Mouse (Mus musculus) heart, embryonic 14.5 days (tissue): ENCODE measurements at regions not wholly inside any gene's neighbourhood (a gene's known extent, or its start where the extent isn't known, plus 50 kb on each side); places are given as distances from the start of the nearest gene placed in this dataset.

ENCODE experiments used
- ATAC-seq: fragments of 200-750 bp; cut with Nextera tagmentation; 2 replicates; pipeline ENCODE4 v1.8.0; 2017; ENCODE audit warnings: low read depth, moderate TSS enrichment; ENCODE audit not compliant: insufficient number of reproducible peaks, insufficient read depth, low FRiP score
- H3K27ac ChIP-seq, 2 experiments: fragments of 200-500 bp in 1 of 2; fragments of 300-500 bp in 1 of 2; sonication (generic) in 1 of 2; replicated peaks in 1 of 2; 2 replicates each; pipeline ENCODE4 v1.5.1; 2012 to 2014; ENCODE audit warnings: low read depth in 2 of 2, low read length in 2 of 2, control low read depth in 1 of 2, mild to moderate bottlenecking in 1 of 2, mixed read lengths in 1 of 2; ENCODE audit not compliant: control insufficient read depth in 1 of 2, insufficient read depth in 1 of 2
- H3K27me3 ChIP-seq: fragments of 300-500 bp; sonication (generic); 2 replicates; pipeline ENCODE4 v1.6.1; 2014; ENCODE audit warnings: mild to moderate bottlenecking, low read length, control low read depth; ENCODE audit not compliant: control insufficient read depth, insufficient read depth
- H3K36me3 ChIP-seq: fragments of 300-500 bp; sonication (generic); 2 replicates; pipeline ENCODE4 v1.6.1; 2014; ENCODE audit warnings: mild to moderate bottlenecking, control low read depth, low read length, mixed read lengths; ENCODE audit not compliant: control insufficient read depth, insufficient read depth
- H3K4me1 ChIP-seq, 2 experiments: fragments of 200-500 bp in 1 of 2; fragments of 300-500 bp in 1 of 2; sonication (generic) in 1 of 2; 2 replicates each; pipeline ENCODE4 v1.6.1; 2012 to 2014; ENCODE audit warnings: low read length in 2 of 2, control low read depth in 1 of 2, mixed read lengths in 1 of 2; ENCODE audit not compliant: control insufficient read depth in 2 of 2, insufficient read depth in 2 of 2
- H3K4me2 ChIP-seq: fragments of 300-500 bp; sonication (generic); 2 replicates; pipeline ENCODE4 v1.6.1; 2014; ENCODE audit warnings: mild to moderate bottlenecking, low read length
- H3K4me3 ChIP-seq, 2 experiments: fragments of 200-500 bp in 1 of 2; fragments of 300-500 bp in 1 of 2; sonication (generic) in 1 of 2; 2 replicates each; pipeline ENCODE4 v1.5.1; 2012 to 2014; ENCODE audit warnings: low read length in 2 of 2, mild to moderate bottlenecking in 2 of 2, control low read depth in 1 of 2, low read depth in 1 of 2, moderate library complexity in 1 of 2; ENCODE audit not compliant: control insufficient read depth in 1 of 2, insufficient read depth in 1 of 2
- H3K9ac ChIP-seq: fragments of 300-500 bp; sonication (generic); 2 replicates; pipeline ENCODE4 v1.6.1; 2014; ENCODE audit warnings: mild to moderate bottlenecking, low read length
- H3K9me3 ChIP-seq: fragments of 300-500 bp; sonication (generic); 2 replicates; pipeline ENCODE4 v1.6.1; 2016; ENCODE audit warnings: low read length, control low read depth; ENCODE audit not compliant: control insufficient read depth
- WGBS: fragments of 180-500 bp; shearing (Covaris S2); extraction: QIAGEN DNeasy Blood & Tissue Kit; methylation state at CpG from one replicate; pipeline ENCODE4 v1.1.7; 2014; 5-methylcytosine and 5-hydroxymethylcytosine counted together

DNA sequence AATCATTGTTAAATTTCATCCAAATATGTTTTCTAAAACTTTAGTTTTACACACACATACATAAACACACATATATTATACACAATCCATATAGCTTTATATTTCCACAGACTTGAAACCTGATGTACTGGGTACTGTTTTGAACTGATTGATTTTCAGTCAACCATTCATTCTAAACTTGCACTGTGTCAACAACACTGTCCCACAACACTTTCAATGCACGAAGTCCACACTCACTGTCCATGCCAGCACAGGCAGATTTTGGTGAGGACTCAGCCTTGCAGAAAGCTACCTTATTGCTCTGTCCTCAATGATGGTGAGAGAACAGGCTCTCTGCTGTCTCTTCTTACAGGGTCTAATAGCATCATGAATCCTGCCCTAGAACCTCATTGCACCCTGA is 127.3 kb downstream of the Olfr721-ps1 start:
- 71% methylated on average over 1 of the region's 1 CpGs for WGBS
- no peaks in the 10 kb centered on the region for H3K4me1 ChIP-seq

GRCm38 (mm10) chr14:14541206-14541605 is 140.1 kb downstream of the Olfr721-ps1 start:
- H3K27ac ChIP-seq, result no peak overlapping the region
- no peaks in the 10 kb centered on the region for H3K27me3 ChIP-seq
- no peaks in the 10 kb centered on the region for H3K4me1 ChIP-seq
- H3K9ac ChIP-seq, result no peak overlapping the region
- H3K9me3 ChIP-seq, result no peaks in the 10 kb centered on the region
- no peak overlapping the region for H3K4me3 ChIP-seq
- no peak overlapping the region for H3K4me2 ChIP-seq
- H3K36me3 ChIP-seq, result no peaks in the 10 kb centered on the region
- no peak for ATAC-seq

More for the DNA sequence above, 127.3 kb downstream of the Olfr721-ps1 start:
- Histone ChIP-seq H3K9ac (no peak overlapping the region), H3K36me3 (no peaks in the 10 kb centered on the region), H3K4me3 (no peak overlapping the region), H3K9me3 (no peaks in the 10 kb centered on the region), H3K27ac (no peak overlapping the region), H3K4me2 (no peak overlapping the region), H3K27me3 (no peaks in the 10 kb centered on the region)
- no peak for ATAC-seq

GRCm38 (mm10) chr14:14541705-14542104 is 140.6 kb downstream of the Olfr721-ps1 start:
- Histone ChIP-seq H3K9me3 (no peaks in the 10 kb centered on the region), H3K27ac (no peak overlapping the region), H3K4me2 (no peak overlapping the region), H3K4me1 (no peaks in the 10 kb centered on the region), H3K27me3 (no peaks in the 10 kb centered on the region), H3K4me3 (no peak overlapping the region), H3K9ac (no peak overlapping the region), H3K36me3 (no peaks in the 10 kb centered on the region)
- 55% methylated on average over 3 of the region's 3 CpGs for WGBS
- ATAC-seq, result no peak

DNA sequence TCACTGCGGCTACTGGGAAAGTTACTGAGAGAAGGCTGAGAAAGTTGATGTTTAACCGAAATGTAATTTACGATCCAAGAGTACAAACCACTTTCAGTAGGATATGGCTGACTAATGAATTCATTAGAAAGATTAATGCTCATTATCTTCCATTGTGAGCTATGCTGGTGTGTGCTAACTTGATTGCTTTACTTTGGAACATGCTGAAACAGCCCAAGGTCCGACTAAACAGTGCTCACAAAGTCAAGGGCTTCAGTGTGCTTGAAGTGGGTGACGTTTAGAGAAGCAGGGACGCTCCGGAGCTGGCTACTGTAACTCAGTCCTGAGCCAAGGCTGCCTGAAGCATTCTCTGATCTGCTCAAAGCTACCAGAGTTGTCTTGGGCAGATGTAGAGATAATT is 143.1 kb downstream of the Olfr721-ps1 start:
- Histone ChIP-seq H3K4me3 (no peak overlapping the region), H3K9me3 (no peaks in the 10 kb centered on the region), H3K27me3 (no peaks in the 10 kb centered on the region), H3K9ac (no peak overlapping the region), H3K27ac (no peak overlapping the region), H3K4me1 (no peaks in the 10 kb centered on the region), H3K4me2 (no peak overlapping the region), H3K36me3 (no peaks in the 10 kb centered on the region)
- ATAC-seq, result no peak
- 77% methylated on average over 7 of the region's 7 CpGs for WGBS

- Histone ChIP-seq H3K9me3 (no peaks in the 10 kb centered on the region), H3K9ac (no peak overlapping the region), H3K27me3 (no peaks in the 10 kb centered on the region), H3K4me1 (no peaks in the 10 kb centered on the region), H3K27ac (no peak overlapping the region), H3K4me3 (no peak overlapping the region), H3K36me3 (no peaks in the 10 kb centered on the region), H3K4me2 (no peak overlapping the region)
- no peak for ATAC-seq
- 69% methylated on average over 2 of the region's 2 CpGs for whole genome bisulfite sequencing
Measured at GRCm38 (mm10) chr14:14552201-14552600, 149.9 kb upstream of the Slc4a7 start.

- Histone ChIP-seq H3K9me3 (no peaks in the 10 kb centered on the region), H3K4me2 (no peak overlapping the region), H3K36me3 (no peaks in the 10 kb centered on the region), H3K4me3 (no peak overlapping the region), H3K9ac (no peak overlapping the region), H3K4me1 (no peaks in the 10 kb centered on the region), H3K27ac (no peak overlapping the region), H3K27me3 (no peaks in the 10 kb centered on the region)
- no peak for ATAC-seq
- WGBS, result 51% methylated on average over 4 of the region's 4 CpGs
Measured at GRCm38 (mm10) chr14:14574851-14575250, 127.2 kb upstream of the Slc4a7 start.

- Histone ChIP-seq H3K4me3 (no peak overlapping the region), H3K4me1 (no peaks in the 10 kb centered on the region), H3K9ac (no peak overlapping the region), H3K27ac (no peak overlapping the region), H3K9me3 (no peaks in the 10 kb centered on the region), H3K27me3 (no peaks in the 10 kb centered on the region), H3K4me2 (no peak overlapping the region), H3K36me3 (no peaks in the 10 kb centered on the region)
- 57% methylated on average over 2 of the region's 2 CpGs for WGBS
- no peak for ATAC-seq
Measured at GRCm38 (mm10) chr14:14591939-14592338, 110.1 kb upstream of the Slc4a7 start.

DNA sequence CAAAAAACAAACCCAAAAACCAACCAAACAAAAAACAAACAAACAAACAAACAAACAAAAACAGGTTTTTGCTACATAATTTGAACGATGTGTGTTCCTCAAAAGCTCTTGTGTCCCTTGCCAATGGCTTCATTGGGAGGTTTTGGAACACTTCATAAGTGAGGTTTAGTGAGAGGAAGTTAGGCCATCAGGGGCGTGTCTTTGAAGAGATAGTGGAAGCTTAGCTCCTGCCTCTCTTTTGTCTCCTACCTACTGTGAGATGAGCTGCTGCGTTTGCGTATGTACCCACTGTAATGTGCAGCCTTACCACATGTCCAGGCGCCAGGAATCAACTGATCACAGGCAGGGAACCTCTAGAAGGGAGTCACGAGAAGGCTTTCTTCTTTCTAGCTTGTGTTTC is 107.3 kb upstream of the Slc4a7 start:
- H3K36me3 ChIP-seq, result no peaks in the 10 kb centered on the region
- no peaks in the 10 kb centered on the region for H3K4me1 ChIP-seq
- no peak for ATAC-seq
- H3K9me3 ChIP-seq, result no peaks in the 10 kb centered on the region
- H3K27me3 ChIP-seq, result no peaks in the 10 kb centered on the region
- H3K4me2 ChIP-seq, result no peak overlapping the region
- 71% methylated on average over 6 of the region's 6 CpGs for WGBS
- H3K9ac ChIP-seq, result no peak overlapping the region
- no peak overlapping the region for H3K27ac ChIP-seq
- H3K4me3 ChIP-seq, result no peak overlapping the region
